Mouse (Mus musculus): Measurements from ENCODE around the gene Tigd2. TPM values are rescaled to one million over a fixed set of nuclear protein-coding genes. Genes with fewer than 3 reads are reported as not detected.

Tigd2 gene
- 21.9 TPM for polyA plus RNA-seq (2017; shearing (Covaris generic))

GRCm38 (mm10) chr6:59208685-59209298 lies at the start of gene Tigd2:
Tigd2 (plus strand) TSS chr6:59208870.

Other genes starting within 250 kb of the Tigd2 start
- gene Fam13a, start 184.3 kb upstream of the Tigd2 start, polyA plus RNA-seq (2017; shearing (Covaris generic)) = 0.16 TPM
- 19.3 TPM for gene Gprin3, start 217.4 kb downstream of the Tigd2 start, polyA plus RNA-seq (2017; shearing (Covaris generic))